ENCODE assay signal across 9 mouse cellular contexts in genomic region chr4:119204672-119205071, GRCm38 (mm10). TPM values are rescaled to one million over a fixed set of nuclear protein-coding genes. Genes with fewer than 3 reads are reported as not detected.
DNase-seq lines count a peak whose midpoint lies in the region; ATAC-seq and TF ChIP-seq lines count a peak whose summit lies in the region.
"Had no signal": no experiment of that assay in that cellular context is flagged by ENCODE, and none has a peak within 500 bp of the region (broad histone marks: within the 10 kb centered on the region; RNA-seq: fewer than 3 reads in every experiment).

No protein-coding gene starts in this region.

- TF ChIP-seq POLR2A in cerebellum, adult 2 months (IDR thresholded peaks at IDR 0.05; ENCODE audit: borderline replicate concordance, insufficient read depth, low read length) = no peak
- TF ChIP-seq POLR2A in bone marrow macrophage, adult 2 months (IDR thresholded peaks at IDR 0.05; ENCODE audit: borderline replicate concordance, low read depth, low read length) = no peak

- H3K4me2 ChIP-seq in forebrain, postnatal 0 days (ENCODE audit: low read depth) = no peak overlapping the region
- H3K4me2 ChIP-seq in intestine, embryonic 15.5 days (replicated peaks) = no peak overlapping the region
- H3K4me2 ChIP-seq in midbrain, embryonic 12.5 days (replicated peaks) = no peak overlapping the region

- H3K9ac ChIP-seq in forebrain, postnatal 0 days = no peak overlapping the region
- no peak overlapping the region for H3K9ac ChIP-seq in intestine, embryonic 15.5 days
- no peak overlapping the region for H3K9ac ChIP-seq in midbrain, embryonic 12.5 days (replicated peaks)

- H3K4me1 ChIP-seq in cerebellum, adult 2 months (ENCODE audit: control insufficient read depth, insufficient read depth, low read length) = no peaks in the 10 kb centered on the region
- no peaks in the 10 kb centered on the region for H3K4me1 ChIP-seq in bone marrow macrophage, adult 2 months (ENCODE audit: control insufficient read depth, insufficient read depth, low read length)
- H3K4me1 ChIP-seq in forebrain, postnatal 0 days (ENCODE audit: insufficient read depth) = no peaks in the 10 kb centered on the region
- no peaks in the 10 kb centered on the region for H3K4me1 ChIP-seq in intestine, embryonic 15.5 days (replicated peaks)
- peaks cover 5% of the 10 kb centered on the region; the same call in 1 of the 2 replicates for H3K4me1 ChIP-seq in midbrain, embryonic 12.5 days

- H3K9me3 ChIP-seq in forebrain, postnatal 0 days (ENCODE audit: low read length) = no peaks in the 10 kb centered on the region
- H3K9me3 ChIP-seq in intestine, embryonic 15.5 days = no peaks in the 10 kb centered on the region
- no peaks in the 10 kb centered on the region for H3K9me3 ChIP-seq in midbrain, embryonic 12.5 days

- 20% methylated on average over 8 of the region's 8 CpGs for WGBS in cerebellum, adult 2 months
- 18% methylated on average over 8 of the region's 8 CpGs for WGBS in forebrain, postnatal 0 days
- WGBS in intestine, embryonic 15.5 days = 20% methylated on average over 8 of the region's 8 CpGs
- WGBS in midbrain, embryonic 12.5 days = 16% methylated on average over 8 of the region's 8 CpGs

- H3K36me3 ChIP-seq in forebrain, postnatal 0 days (ENCODE audit: insufficient read depth) = peaks cover 16% of the 10 kb centered on the region
- H3K36me3 ChIP-seq in intestine, embryonic 15.5 days = 0 out of 2 replicates have a peak, but pooled peaks cover 3% of the 10 kb centered on the region
- H3K36me3 ChIP-seq in midbrain, embryonic 12.5 days = peaks cover 17% of the 10 kb centered on the region

- no peaks in the 10 kb centered on the region for H3K27me3 ChIP-seq in cerebellum, adult 2 months (ENCODE audit: control insufficient read depth, insufficient read depth, low read length)
- no peaks in the 10 kb centered on the region for H3K27me3 ChIP-seq in forebrain, postnatal 0 days (ENCODE audit: insufficient read depth, low read length)
- no peaks in the 10 kb centered on the region for H3K27me3 ChIP-seq in intestine, embryonic 15.5 days (replicated peaks)
- no peaks in the 10 kb centered on the region for H3K27me3 ChIP-seq in midbrain, embryonic 12.5 days

- peak; percentile 24 to 33 for DNase-seq in cerebellum, adult 2 months
- no peak for DNase-seq in cerebellum, adult 11-12 months
- DNase-seq in forebrain, postnatal 0 days = peak; percentile 79
- peak; percentile 34 to 38 for DNase-seq in left cerebral cortex, postnatal 36 days (ENCODE audit: low spot score in 2 of 2)
- peak; percentile 40 for DNase-seq in spleen, adult 12 weeks (ENCODE audit: low spot score)

- no peak overlapping the region for H3K27ac ChIP-seq in cerebellum, adult 2 months (ENCODE audit: insufficient read depth, low read length)
- no peak overlapping the region for H3K27ac ChIP-seq in bone marrow macrophage, adult 2 months (ENCODE audit: insufficient read depth, low read depth, low read length)
- H3K27ac ChIP-seq in forebrain, postnatal 0 days (ENCODE audit: low read depth, low read length) = no peak overlapping the region
- H3K27ac ChIP-seq in intestine, embryonic 15.5 days = no peak overlapping the region
- H3K27ac ChIP-seq in midbrain, embryonic 12.5 days (replicated peaks) = no peak overlapping the region
- H3K27ac ChIP-seq: macrophage had no signal

- peak; percentile 85 for ATAC-seq in forebrain, postnatal 0 days
- peak; percentile 43; the same call in 1 of the 2 replicates for ATAC-seq in intestine, embryonic 15.5 days
- 0 out of 2 replicates have a peak, but pooled peaks have one; percentile 55 for ATAC-seq in midbrain, embryonic 12.5 days (ENCODE audit: low FRiP score, low read depth)

- peak; percentile 67 for TF ChIP-seq CTCF in cerebellum, adult 2 months (IDR thresholded peaks at IDR 0.05; ENCODE audit: borderline replicate concordance, insufficient read depth, low read depth, low read length)
- peak; percentile 77 for TF ChIP-seq CTCF in bone marrow macrophage, adult 2 months (IDR thresholded peaks at IDR 0.05; ENCODE audit: low read depth, low read length)
- peak; percentile 90 for TF ChIP-seq CTCF in forebrain, postnatal 0 days (IDR thresholded peaks at IDR 0.05; ENCODE audit: low read depth)

- no peak overlapping the region for H3K4me3 ChIP-seq in cerebellum, adult 2 months (replicated peaks; ENCODE audit: insufficient read depth, low read depth, low read length)
- no peak overlapping the region for H3K4me3 ChIP-seq in bone marrow macrophage, adult 2 months (ENCODE audit: insufficient read depth, low read length)
- H3K4me3 ChIP-seq in forebrain, postnatal 0 days (ENCODE audit: low read depth, low read length) = no peak overlapping the region
- H3K4me3 ChIP-seq in intestine, embryonic 15.5 days (replicated peaks) = no peak overlapping the region
- no peak overlapping the region for H3K4me3 ChIP-seq in midbrain, embryonic 12.5 days

- intact Hi-C loops in left cerebral cortex, postnatal 36 days (cut with DNase I) = loop anchor here (2.0 to 5.0 kb wide), 2 partner anchors 37 to 200 kb away; no protein-coding TSS in a partner anchor

RNA-seq across cellular contexts. Expression of gene Svbp, which starts 9.6 kb away (rescaled TPM):
- polyA plus RNA-seq in cerebellum, adult 2 months (2012; rRNA removed) = 25.7 and 26.4 TPM in 2 replicates
- 36.6 and 41.1 TPM in 2 replicates for polyA plus RNA-seq in bone marrow macrophage, adult 2 months (2012; ENCODE audit: insufficient read depth, insufficient read length, missing spikeins)
- 124 and 139 TPM in 2 replicates for total RNA-seq in forebrain, postnatal 0 days (2014; rRNA removed)
- polyA plus RNA-seq in forebrain, postnatal 0 days (2015; fragmentation: Nextera tagmentation; extraction: Ambion mirVana) = 227 and 298 TPM in 2 replicates
- polyA plus RNA-seq in intestine, embryonic 15.5 days (2015; fragmentation: Nextera tagmentation; extraction: Ambion mirVana) = 109 and 116 TPM in 2 replicates
- 10 to 100 TPM; 18.5 to 20.5 TPM for total RNA-seq in left cerebral cortex, postnatal 36 days (2021)
- polyA plus RNA-seq in midbrain, embryonic 12.5 days (2016; fragmentation: Nextera tagmentation; extraction: Ambion mirVana) = 168 and 190 TPM in 2 replicates

RNA-seq across cellular contexts. Expression of gene Tmem269, which starts 13.3 kb away (rescaled TPM):
- 0.82 and 0.92 TPM in 2 replicates for polyA plus RNA-seq in cerebellum, adult 2 months (2012; rRNA removed)
- not detected in 2 replicates for polyA plus RNA-seq in bone marrow macrophage, adult 2 months (2012; ENCODE audit: insufficient read depth, insufficient read length, missing spikeins)
- 0.15 TPM in 1 of 2 replicates, not detected in the other for total RNA-seq in forebrain, postnatal 0 days (2014; rRNA removed)
- 0.62 and 0.65 TPM in 2 replicates for polyA plus RNA-seq in forebrain, postnatal 0 days (2015; fragmentation: Nextera tagmentation; extraction: Ambion mirVana)
- not detected in 2 replicates for polyA plus RNA-seq in intestine, embryonic 15.5 days (2015; fragmentation: Nextera tagmentation; extraction: Ambion mirVana)
- total RNA-seq in left cerebral cortex, postnatal 36 days (2021) = under 1 TPM; 0.57 to 0.91 TPM
- 0.20 TPM in 1 of 2 replicates, not detected in the other for polyA plus RNA-seq in midbrain, embryonic 12.5 days (2016; fragmentation: Nextera tagmentation; extraction: Ambion mirVana)
- polyA plus RNA-seq: macrophage had no signal

RNA-seq across cellular contexts. Expression of gene Ermap, which starts 14.9 kb away (rescaled TPM):
- polyA plus RNA-seq in cerebellum, adult 2 months (2012; rRNA removed) = 0.22 and 0.28 TPM in 2 replicates
- polyA plus RNA-seq in bone marrow macrophage, adult 2 months (2012; ENCODE audit: insufficient read depth, insufficient read length, missing spikeins) = 0.68 TPM in 1 of 2 replicates, not detected in the other
- 0.15 and 0.33 TPM in 2 replicates for total RNA-seq in forebrain, postnatal 0 days (2014; rRNA removed)
- 0.24 and 0.36 TPM in 2 replicates for polyA plus RNA-seq in forebrain, postnatal 0 days (2015; fragmentation: Nextera tagmentation; extraction: Ambion mirVana)
- 5.4 and 5.6 TPM in 2 replicates for polyA plus RNA-seq in intestine, embryonic 15.5 days (2015; fragmentation: Nextera tagmentation; extraction: Ambion mirVana)
- total RNA-seq in left cerebral cortex, postnatal 36 days (2021) = under 1 TPM; 0.44 to 0.75 TPM
- 5.7 and 6.4 TPM in 2 replicates for polyA plus RNA-seq in midbrain, embryonic 12.5 days (2016; fragmentation: Nextera tagmentation; extraction: Ambion mirVana)
- polyA plus RNA-seq: macrophage had no signal

RNA-seq across cellular contexts. Expression of gene AU022252, which starts 27.8 kb away (rescaled TPM):
- 10.7 and 11.9 TPM in 2 replicates for polyA plus RNA-seq in cerebellum, adult 2 months (2012; rRNA removed)
- polyA plus RNA-seq in bone marrow macrophage, adult 2 months (2012; ENCODE audit: insufficient read depth, insufficient read length, missing spikeins) = 7.0 and 9.7 TPM in 2 replicates
- total RNA-seq in forebrain, postnatal 0 days (2014; rRNA removed) = 17.6 and 23.2 TPM in 2 replicates
- 22.7 and 23.4 TPM in 2 replicates for polyA plus RNA-seq in forebrain, postnatal 0 days (2015; fragmentation: Nextera tagmentation; extraction: Ambion mirVana)
- polyA plus RNA-seq in intestine, embryonic 15.5 days (2015; fragmentation: Nextera tagmentation; extraction: Ambion mirVana) = 28.1 and 30.9 TPM in 2 replicates
- 10 to 100 TPM; 28.0 to 34.5 TPM for total RNA-seq in left cerebral cortex, postnatal 36 days (2021)
- 34.4 and 39.5 TPM in 2 replicates for polyA plus RNA-seq in midbrain, embryonic 12.5 days (2016; fragmentation: Nextera tagmentation; extraction: Ambion mirVana)

RNA-seq across cellular contexts. Expression of gene P3h1, which starts 28.0 kb away (rescaled TPM):
- 12.3 and 14.7 TPM in 2 replicates for polyA plus RNA-seq in cerebellum, adult 2 months (2012; rRNA removed)
- polyA plus RNA-seq in bone marrow macrophage, adult 2 months (2012; ENCODE audit: insufficient read depth, insufficient read length, missing spikeins) = 12.2 and 13.1 TPM in 2 replicates
- total RNA-seq in forebrain, postnatal 0 days (2014; rRNA removed) = 12.8 and 13.8 TPM in 2 replicates
- polyA plus RNA-seq in forebrain, postnatal 0 days (2015; fragmentation: Nextera tagmentation; extraction: Ambion mirVana) = 8.7 and 8.9 TPM in 2 replicates
- polyA plus RNA-seq in intestine, embryonic 15.5 days (2015; fragmentation: Nextera tagmentation; extraction: Ambion mirVana) = 27.3 and 28.5 TPM in 2 replicates
- total RNA-seq in left cerebral cortex, postnatal 36 days (2021) = 1 to 10 TPM; 4.9 to 7.7 TPM
- 14.6 and 17.7 TPM in 2 replicates for polyA plus RNA-seq in midbrain, embryonic 12.5 days (2016; fragmentation: Nextera tagmentation; extraction: Ambion mirVana)
